Mouse (Mus musculus) midbrain, postnatal 0 days (tissue): ENCODE data around the gene Atp6v1e2. TPM values are rescaled to one million over a fixed set of nuclear protein-coding genes. Genes with fewer than 3 reads are reported as not detected.

ENCODE experiments used
- ATAC-seq: fragments of 200-750 bp; cut with Nextera tagmentation; 2 replicates; pipeline ENCODE4 v1.8.0; 2017; ENCODE audit warnings: moderate number of reproducible peaks, mild to moderate bottlenecking, moderate TSS enrichment, moderate library complexity; ENCODE audit not compliant: low FRiP score
- DNase-seq: peaks from one replicate; pipeline ENCODE4 v3.0.0-alpha.2; 2015; ENCODE audit warnings: low spot score
- H3K27ac ChIP-seq: fragments of 300-500 bp; sonication (generic); 2 replicates; pipeline ENCODE4 v1.5.1; 2014; ENCODE audit warnings: low read depth, mild to moderate bottlenecking, low read length, mixed read lengths
- H3K27me3 ChIP-seq: fragments of 300-500 bp; sonication (generic); 2 replicates; pipeline ENCODE4 v1.6.1; 2014; ENCODE audit warnings: low read length, control low read depth, mixed read lengths; ENCODE audit not compliant: insufficient read depth
- H3K36me3 ChIP-seq: fragments of 300-500 bp; sonication (generic); 2 replicates; pipeline ENCODE4 v1.6.1; 2014; ENCODE audit warnings: low read length, control low read depth, mixed read lengths; ENCODE audit not compliant: insufficient read depth
- H3K4me1 ChIP-seq: fragments of 300-500 bp; sonication (generic); 2 replicates; pipeline ENCODE4 v1.6.1; 2014; ENCODE audit warnings: mild to moderate bottlenecking, control low read depth, antibody characterized with exemption, low read length, mixed read lengths; ENCODE audit not compliant: insufficient read depth
- H3K4me2 ChIP-seq: fragments of 300-500 bp; sonication (generic); 2 replicates; pipeline ENCODE4 v1.6.1; 2014; ENCODE audit warnings: low read depth, mild to moderate bottlenecking, low read length, mixed read lengths; ENCODE audit not compliant: poor library complexity, severe bottlenecking
- H3K4me3 ChIP-seq: fragments of 300-500 bp; sonication (generic); 2 replicates; pipeline ENCODE4 v1.5.1; 2014; ENCODE audit warnings: low read depth, mild to moderate bottlenecking, low read length, moderate library complexity
- H3K9ac ChIP-seq: fragments of 300-500 bp; sonication (generic); replicated peaks from 2 replicates; pipeline ENCODE4 v1.6.1; 2014; ENCODE audit warnings: mild to moderate bottlenecking, low read length, moderate library complexity, mixed read lengths; ENCODE audit not compliant: poor library complexity, severe bottlenecking
- H3K9me3 ChIP-seq: fragments of 300-500 bp; sonication (generic); 2 replicates; pipeline ENCODE4 v1.6.1; 2016; ENCODE audit warnings: low read length, control low read depth
- CTCF ChIP-seq: IDR thresholded peaks from 2 replicates; pipeline ENCODE4 v1.5.1; 2016; ENCODE audit warnings: antibody characterized with exemption, mild to moderate bottlenecking
- WGBS: fragments of 180-500 bp; shearing (Covaris S2); extraction: QIAGEN DNeasy Blood & Tissue Kit; methylation state at CpG from one replicate; pipeline ENCODE4 v1.1.7; 2014; 5-methylcytosine and 5-hydroxymethylcytosine counted together
- polyA plus RNA-seq: library from polyadenylated mRNA; unstranded; fragments of >200 nt; fragmentation: Nextera tagmentation; extraction: Ambion mirVana; gene quantifications from 2 replicates; pipeline ENCODE4 v1.2.1, GENCODE M21; 2015
- total RNA-seq: library from RNA; depleted of rRNA; stranded (reverse); fragments of >200 nt; gene quantifications from 2 replicates; pipeline ENCODE4 v1.2.3, GENCODE M21; 2014

Gene Atp6v1e2
- total and polyA plus RNA-seq, 2 experiments from 2014 or later, result not detected

DNA sequence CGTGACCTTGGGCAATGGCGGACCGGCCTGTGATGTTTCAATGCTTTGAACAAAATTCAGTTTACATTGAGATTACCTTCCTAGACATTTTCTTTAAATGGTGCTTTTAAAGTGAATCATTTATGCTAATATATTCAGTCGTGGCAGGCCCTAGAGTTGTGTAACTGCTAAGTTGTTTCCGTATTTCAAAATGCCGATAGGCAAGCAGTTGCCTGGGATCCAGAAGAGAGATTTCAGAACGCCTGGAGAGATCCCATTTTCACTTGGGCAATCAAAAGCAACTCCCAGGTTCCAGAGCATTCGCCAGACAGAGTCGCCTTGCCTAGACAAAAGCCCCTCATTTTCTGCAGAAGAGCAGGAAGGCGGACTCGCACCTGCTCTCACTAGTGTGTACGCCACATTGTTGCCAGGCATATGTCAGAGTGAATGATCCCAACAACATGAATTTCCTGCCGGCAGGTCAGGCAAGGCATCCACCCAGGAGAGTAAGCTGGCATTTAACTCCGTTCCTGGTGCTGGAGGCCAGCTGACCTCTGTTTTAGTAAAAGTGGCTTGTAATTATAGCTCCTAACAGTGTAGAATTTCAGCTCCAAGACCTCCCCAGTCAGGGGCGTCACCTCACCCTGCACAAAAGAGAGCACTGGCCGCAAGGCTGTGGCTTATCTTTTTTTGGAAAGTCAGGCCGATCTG is 38.9 kb upstream of the Atp6v1e2 start:
- 0 out of 2 replicates have a peak overlapping the region, but pooled peaks have one; percentile 12 for H3K4me2 ChIP-seq
- 0 out of 2 replicates have a peak, but pooled peaks have one; percentile 10 for ATAC-seq
- H3K9me3 ChIP-seq, result no peaks in the 10 kb centered on the region
- no peaks in the 10 kb centered on the region for H3K36me3 ChIP-seq
- peak overlapping the region; percentile 14; the same call in 1 of the 2 replicates for H3K27ac ChIP-seq
- 0 out of 2 replicates have a peak overlapping the region, but pooled peaks have one; percentile 24 for H3K9ac ChIP-seq
- H3K4me1 ChIP-seq, result 0 out of 2 replicates have a peak, but pooled peaks cover 2% of the 10 kb centered on the region
- H3K27me3 ChIP-seq, result no peaks in the 10 kb centered on the region
- no peak overlapping the region for H3K4me3 ChIP-seq
- peak; percentile 52 for DNase-seq
- no peak for TF ChIP-seq CTCF
- WGBS, result 26% methylated on average over 17 of the region's 17 CpGs

DNA sequence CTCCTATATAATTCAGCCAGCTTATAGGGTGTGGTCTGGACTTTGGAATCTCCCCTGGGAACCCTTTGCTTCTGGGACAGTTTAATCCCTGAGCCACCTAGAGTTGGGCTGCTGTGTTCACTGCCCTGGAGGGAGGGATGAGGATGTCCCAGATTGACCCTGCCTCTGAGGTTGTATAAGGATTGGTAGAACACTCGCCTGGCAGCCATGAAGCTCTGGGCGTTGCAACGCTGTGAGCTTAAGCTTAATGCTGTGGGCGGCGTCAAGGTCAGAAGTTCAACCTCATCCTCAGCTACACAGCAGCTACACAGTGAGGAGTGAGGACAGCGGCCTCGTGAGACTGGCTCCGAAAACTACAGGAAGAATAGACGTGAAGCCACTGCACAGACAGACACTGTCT is 34.8 kb upstream of the Atp6v1e2 start:
- 65% methylated on average over 9 of the region's 9 CpGs for WGBS

DNA sequence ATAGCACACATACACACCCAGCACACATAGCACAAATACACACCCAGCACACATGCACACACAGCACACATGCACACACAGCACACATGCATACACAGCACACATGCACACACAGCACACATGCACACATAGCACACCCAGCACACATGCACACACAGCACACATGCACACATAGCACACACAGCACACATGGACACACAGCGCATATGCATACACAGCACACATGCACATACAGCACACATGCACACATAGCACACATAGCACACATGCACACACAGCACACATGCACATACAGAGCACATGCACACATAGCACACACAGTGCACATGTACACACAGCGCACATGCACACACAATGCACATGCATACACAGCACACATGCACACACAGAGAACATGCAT is 34.0 kb upstream of the Atp6v1e2 start:
- ATAC-seq, result no peak

More for the DNA sequence above, 34.8 kb upstream of the Atp6v1e2 start:
- DNase-seq (no peak), ATAC-seq (no peak)
- Histone ChIP-seq H3K9ac (no peak overlapping the region), H3K4me2 (no peak overlapping the region), H3K4me3 (no peak overlapping the region), H3K36me3 (no peaks in the 10 kb centered on the region), H3K9me3 (no peaks in the 10 kb centered on the region), H3K27me3 (no peaks in the 10 kb centered on the region), H3K27ac (no peak overlapping the region), H3K4me1 (0 out of 2 replicates have a peak, but pooled peaks cover 2% of the 10 kb centered on the region)
- TF ChIP-seq CTCF, result no peak

DNA sequence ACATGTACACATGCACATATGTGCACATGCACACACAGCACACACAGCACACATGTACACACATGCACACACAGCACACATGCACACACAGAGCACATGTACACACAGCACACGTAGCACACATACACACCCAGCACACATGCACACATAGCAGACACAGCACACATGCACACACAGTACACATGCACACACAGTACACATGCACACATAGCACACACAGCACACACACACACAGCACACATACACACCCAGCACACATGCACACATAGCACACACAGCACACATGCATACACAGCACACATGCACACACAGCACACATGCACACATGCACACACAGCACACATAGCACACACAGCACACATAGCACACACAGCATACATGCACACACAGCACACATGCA is 33.5 kb upstream of the Atp6v1e2 start:
- DNase-seq (no peak), ATAC-seq (no peak)
- 100% methylated on average over 1 of the region's 1 CpGs for WGBS
- no peak overlapping the region for H3K4me3 ChIP-seq
- no peaks in the 10 kb centered on the region for H3K9me3 ChIP-seq
- no peaks in the 10 kb centered on the region for H3K36me3 ChIP-seq
- TF ChIP-seq CTCF, result no peak
- H3K4me1 ChIP-seq, result 0 out of 2 replicates have a peak, but pooled peaks cover 2% of the 10 kb centered on the region
- no peaks in the 10 kb centered on the region for H3K27me3 ChIP-seq
- no peak overlapping the region for H3K27ac ChIP-seq
- no peak overlapping the region for H3K4me2 ChIP-seq
- H3K9ac ChIP-seq, result no peak overlapping the region

More for the DNA sequence above, 34.0 kb upstream of the Atp6v1e2 start:
- 100% methylated on average over 2 of the region's 2 CpGs for WGBS
- H3K4me1 ChIP-seq, result 0 out of 2 replicates have a peak, but pooled peaks cover 2% of the 10 kb centered on the region
- no peaks in the 10 kb centered on the region for H3K9me3 ChIP-seq
- H3K27me3 ChIP-seq, result no peaks in the 10 kb centered on the region
- no peak for TF ChIP-seq CTCF
- no peak for DNase-seq
- no peak overlapping the region for H3K4me2 ChIP-seq
- H3K4me3 ChIP-seq, result no peak overlapping the region
- H3K9ac ChIP-seq, result no peak overlapping the region
- no peak overlapping the region for H3K27ac ChIP-seq
- no peaks in the 10 kb centered on the region for H3K36me3 ChIP-seq

DNA sequence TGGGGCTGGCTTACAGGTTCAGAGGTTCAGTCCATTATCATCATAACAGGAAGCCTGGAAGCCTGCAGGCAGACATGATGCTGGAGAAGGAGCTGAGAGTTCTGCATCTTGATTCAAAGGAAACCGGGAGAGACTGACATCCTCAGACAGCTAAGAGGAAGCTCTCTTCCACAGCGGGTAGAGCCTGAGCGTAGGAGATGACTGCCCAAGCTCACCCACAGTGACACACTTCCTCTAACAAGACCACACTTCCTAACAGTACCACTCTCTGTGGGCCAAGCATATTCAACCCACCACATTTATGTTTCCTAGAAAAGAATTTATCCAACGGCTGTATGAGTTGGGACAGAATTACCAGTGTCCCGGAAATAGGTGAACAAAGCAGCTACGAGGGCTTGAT is 30.8 kb upstream of the Atp6v1e2 start:
- H3K27me3 ChIP-seq, result no peaks in the 10 kb centered on the region
- no peak overlapping the region for H3K4me3 ChIP-seq
- no peak overlapping the region for H3K4me2 ChIP-seq
- no peak overlapping the region for H3K9ac ChIP-seq
- no peaks in the 10 kb centered on the region for H3K4me1 ChIP-seq
- H3K9me3 ChIP-seq, result no peaks in the 10 kb centered on the region
- no peaks in the 10 kb centered on the region for H3K36me3 ChIP-seq
- 87% methylated on average over 6 of the region's 6 CpGs for WGBS
- DNase-seq (no peak), ATAC-seq (no peak)
- no peak for TF ChIP-seq CTCF
- no peak overlapping the region for H3K27ac ChIP-seq

DNA sequence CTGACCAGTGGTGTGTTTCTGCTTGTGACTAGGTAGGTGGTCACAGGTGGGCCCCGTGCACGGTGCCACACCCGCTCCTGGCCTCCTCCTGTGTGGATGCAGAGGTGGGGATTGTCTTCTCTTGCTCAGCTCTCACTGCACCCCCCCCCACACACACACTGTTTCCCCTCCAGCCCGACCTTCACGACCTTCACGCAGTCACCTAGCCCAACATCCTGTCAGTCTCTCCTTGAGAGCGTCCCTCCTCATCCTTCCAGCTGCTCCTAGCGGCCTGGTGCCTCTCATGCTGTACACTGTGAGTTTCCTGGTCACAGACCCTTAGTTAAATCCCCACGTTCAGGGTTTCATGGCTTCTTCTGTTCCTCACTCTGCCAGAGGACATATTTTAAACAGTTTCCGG is 28.7 kb upstream of the Atp6v1e2 start:
- DNase-seq (no peak), ATAC-seq (no peak)
- Histone ChIP-seq H3K4me2 (no peak overlapping the region), H3K27ac (no peak overlapping the region), H3K27me3 (no peaks in the 10 kb centered on the region), H3K9ac (no peak overlapping the region), H3K4me3 (no peak overlapping the region), H3K36me3 (no peaks in the 10 kb centered on the region), H3K4me1 (no peaks in the 10 kb centered on the region), H3K9me3 (no peaks in the 10 kb centered on the region)
- no peak for TF ChIP-seq CTCF
- 83% methylated on average over 10 of the region's 10 CpGs for WGBS
